Mouse (Mus musculus): ENCODE measurements at regions not wholly inside any gene's neighbourhood (a gene's known extent, or its start where the extent isn't known, plus 50 kb on each side); places are given as distances from the start of the nearest gene placed in this dataset.

GRCm38 (mm10) chr3:50813760-50814400 is 370.5 kb upstream of the Slc7a11 start:
- TF ChIP-seq ZC3H11A (IDR thresholded peaks at IDR 0.05; ENCODE audit: borderline replicate concordance, low read depth, low read length) (no peak), MAFK (IDR thresholded peaks at IDR 0.05; ENCODE audit: insufficient read depth, low read depth, low read length) (no peak)
- no peak for DNase-seq (ENCODE audit: low read depth, low spot score)
- Histone ChIP-seq H3K36me3 (ENCODE audit: control insufficient read depth, insufficient read depth, low read length, poor library complexity, severe bottlenecking) (no peaks in the 10 kb centered on the region), H3K9ac (ENCODE audit: insufficient read depth, low read depth, low read length, poor library complexity, severe bottlenecking) (no peak overlapping the region), H3K27ac (ENCODE audit: insufficient read depth, low read depth, low read length, poor library complexity, severe bottlenecking) (no peak overlapping the region), H3K4me1 (ENCODE audit: control insufficient read depth in 2 of 2, insufficient read depth in 2 of 2, low read length in 2 of 2, poor library complexity in 1 of 2) (no peaks in the 10 kb centered on the region), H3K9me3 (ENCODE audit: control insufficient read depth, insufficient read depth, low read depth, low read length) (no peaks in the 10 kb centered on the region), H3K4me3 (ENCODE audit: insufficient read depth in 1 of 2, low read depth in 1 of 2, low read length in 2 of 2, poor library complexity in 1 of 2, severe bottlenecking in 1 of 2) (no peak overlapping the region)
- in situ Hi-C loops (cut with MboI; ENCODE audit: low sequenced_read_pairs in 2 of 2, unreplicated experiment in 2 of 2): no loop called here

- Histone ChIP-seq H3K4me3 (ENCODE audit: insufficient read depth in 1 of 2, low read depth in 1 of 2, low read length in 2 of 2, poor library complexity in 1 of 2, severe bottlenecking in 1 of 2) (no peak overlapping the region), H3K9me3 (ENCODE audit: control insufficient read depth, insufficient read depth, low read depth, low read length) (no peaks in the 10 kb centered on the region), H3K36me3 (ENCODE audit: control insufficient read depth, insufficient read depth, low read length, poor library complexity, severe bottlenecking) (no peaks in the 10 kb centered on the region), H3K27ac (ENCODE audit: insufficient read depth, low read depth, low read length, poor library complexity, severe bottlenecking) (no peak overlapping the region), H3K4me1 (ENCODE audit: control insufficient read depth in 2 of 2, insufficient read depth in 2 of 2, low read length in 2 of 2, poor library complexity in 1 of 2) (no peaks in the 10 kb centered on the region), H3K9ac (ENCODE audit: insufficient read depth, low read depth, low read length, poor library complexity, severe bottlenecking) (no peak overlapping the region)
- in situ Hi-C loops (cut with MboI; ENCODE audit: low sequenced_read_pairs in 2 of 2, unreplicated experiment in 2 of 2): no loop called here
- TF ChIP-seq MAFK (IDR thresholded peaks at IDR 0.05; ENCODE audit: insufficient read depth, low read depth, low read length): no peak
- TF ChIP-seq CHD2 (IDR thresholded peaks at IDR 0.05; ENCODE audit: low read depth, low read length): no peak
- TF ChIP-seq ZC3H11A (IDR thresholded peaks at IDR 0.05; ENCODE audit: borderline replicate concordance, low read depth, low read length): no peak
- no peak for TF ChIP-seq HCFC1 (IDR thresholded peaks at IDR 0.05; ENCODE audit: borderline replicate concordance, insufficient read depth, low read length)
- TF ChIP-seq ZNF384 (IDR thresholded peaks at IDR 0.05; ENCODE audit: low read depth, low read length): no peak
- DNase-seq (ENCODE audit: low read depth, low spot score): no peak
Measured at GRCm38 (mm10) chr3:50815716-50816115, 372.3 kb upstream of the Slc7a11 start.

- no peak for DNase-seq (ENCODE audit: low read depth, low spot score)
- no peak for TF ChIP-seq HCFC1 (IDR thresholded peaks at IDR 0.05; ENCODE audit: borderline replicate concordance, insufficient read depth, low read length)
- Histone ChIP-seq H3K36me3 (ENCODE audit: control insufficient read depth, insufficient read depth, low read length, poor library complexity, severe bottlenecking) (no peaks in the 10 kb centered on the region), H3K9ac (ENCODE audit: insufficient read depth, low read depth, low read length, poor library complexity, severe bottlenecking) (no peak overlapping the region), H3K4me1 (ENCODE audit: control insufficient read depth in 2 of 2, insufficient read depth in 2 of 2, low read length in 2 of 2, poor library complexity in 1 of 2) (no peaks in the 10 kb centered on the region), H3K27ac (ENCODE audit: insufficient read depth, low read depth, low read length, poor library complexity, severe bottlenecking) (no peak overlapping the region), H3K4me3 (ENCODE audit: insufficient read depth in 1 of 2, low read depth in 1 of 2, low read length in 2 of 2, poor library complexity in 1 of 2, severe bottlenecking in 1 of 2) (no peak overlapping the region), H3K9me3 (ENCODE audit: control insufficient read depth, insufficient read depth, low read depth, low read length) (no peaks in the 10 kb centered on the region)
- in situ Hi-C loops (cut with MboI; ENCODE audit: low sequenced_read_pairs in 2 of 2, unreplicated experiment in 2 of 2): no loop called here
Measured at GRCm38 (mm10) chr3:50816479-50816878, 373.1 kb upstream of the Slc7a11 start.

DNA sequence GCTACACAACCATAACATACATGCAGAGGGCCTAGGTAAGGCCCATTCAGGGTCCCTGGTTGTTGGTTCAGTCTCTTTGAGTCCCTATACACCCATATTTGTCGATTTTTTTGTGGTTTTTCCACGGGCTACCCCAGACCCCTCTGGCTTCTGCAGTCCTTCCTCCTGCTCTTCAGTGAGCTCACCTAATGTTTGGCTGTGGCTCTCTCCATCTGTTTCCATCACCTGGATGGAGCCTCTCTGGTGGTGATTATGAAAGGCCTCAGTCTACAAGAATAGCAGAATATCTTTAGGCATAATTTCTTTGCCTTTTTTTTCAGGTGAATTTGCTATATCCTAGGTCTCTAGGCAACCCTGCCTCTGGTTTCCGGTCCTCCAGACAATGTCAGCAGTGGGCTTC is 373.9 kb upstream of the Slc7a11 start:
- no peak overlapping the region for H3K27ac ChIP-seq (ENCODE audit: insufficient read depth, low read depth, low read length, poor library complexity, severe bottlenecking)
- TF ChIP-seq ZC3H11A (IDR thresholded peaks at IDR 0.05; ENCODE audit: borderline replicate concordance, low read depth, low read length) (no peak), HCFC1 (IDR thresholded peaks at IDR 0.05; ENCODE audit: borderline replicate concordance, insufficient read depth, low read length) (no peak), ZNF384 (IDR thresholded peaks at IDR 0.05; ENCODE audit: low read depth, low read length) (no peak), CHD2 (IDR thresholded peaks at IDR 0.05; ENCODE audit: low read depth, low read length) (no peak), MAFK (IDR thresholded peaks at IDR 0.05; ENCODE audit: insufficient read depth, low read depth, low read length) (no peak)
- no peak overlapping the region for H3K9ac ChIP-seq (ENCODE audit: insufficient read depth, low read depth, low read length, poor library complexity, severe bottlenecking)
- in situ Hi-C loops (cut with MboI; ENCODE audit: low sequenced_read_pairs in 2 of 2, unreplicated experiment in 2 of 2): no loop called here
- H3K36me3 ChIP-seq (ENCODE audit: control insufficient read depth, insufficient read depth, low read length, poor library complexity, severe bottlenecking): no peaks in the 10 kb centered on the region
- H3K4me3 ChIP-seq (ENCODE audit: insufficient read depth in 1 of 2, low read depth in 1 of 2, low read length in 2 of 2, poor library complexity in 1 of 2, severe bottlenecking in 1 of 2): no peak overlapping the region
- no peak for DNase-seq (ENCODE audit: low read depth, low spot score)
- no peaks in the 10 kb centered on the region for H3K9me3 ChIP-seq (ENCODE audit: control insufficient read depth, insufficient read depth, low read depth, low read length)
- H3K4me1 ChIP-seq (ENCODE audit: control insufficient read depth in 2 of 2, insufficient read depth in 2 of 2, low read length in 2 of 2, poor library complexity in 1 of 2): no peaks in the 10 kb centered on the region

GRCm38 (mm10) chr3:50820776-50821175 is 377.4 kb upstream of the Slc7a11 start:
- no peak for TF ChIP-seq ZC3H11A (IDR thresholded peaks at IDR 0.05; ENCODE audit: borderline replicate concordance, low read depth, low read length)
- no peak for TF ChIP-seq ZNF384 (IDR thresholded peaks at IDR 0.05; ENCODE audit: low read depth, low read length)
- no peak for TF ChIP-seq CHD2 (IDR thresholded peaks at IDR 0.05; ENCODE audit: low read depth, low read length)
- no peak for TF ChIP-seq HCFC1 (IDR thresholded peaks at IDR 0.05; ENCODE audit: borderline replicate concordance, insufficient read depth, low read length)
- TF ChIP-seq MAFK (IDR thresholded peaks at IDR 0.05; ENCODE audit: insufficient read depth, low read depth, low read length): no peak
- no peak for DNase-seq (ENCODE audit: low read depth, low spot score)
- Histone ChIP-seq H3K27ac (ENCODE audit: insufficient read depth, low read depth, low read length, poor library complexity, severe bottlenecking) (no peak overlapping the region), H3K4me1 (ENCODE audit: control insufficient read depth in 2 of 2, insufficient read depth in 2 of 2, low read length in 2 of 2, poor library complexity in 1 of 2) (no peaks in the 10 kb centered on the region), H3K9ac (ENCODE audit: insufficient read depth, low read depth, low read length, poor library complexity, severe bottlenecking) (no peak overlapping the region), H3K9me3 (ENCODE audit: control insufficient read depth, insufficient read depth, low read depth, low read length) (no peaks in the 10 kb centered on the region), H3K36me3 (ENCODE audit: control insufficient read depth, insufficient read depth, low read length, poor library complexity, severe bottlenecking) (no peaks in the 10 kb centered on the region), H3K4me3 (ENCODE audit: insufficient read depth in 1 of 2, low read depth in 1 of 2, low read length in 2 of 2, poor library complexity in 1 of 2, severe bottlenecking in 1 of 2) (no peak overlapping the region)
- in situ Hi-C loops (cut with MboI; ENCODE audit: low sequenced_read_pairs in 2 of 2, unreplicated experiment in 2 of 2): no loop called here

Data from ES-E14 (cell line).